Mouse (Mus musculus) heart, embryonic 14.5 days (tissue): Measurements from ENCODE around the gene 6720489N17Rik. TPM values are rescaled to one million over a fixed set of nuclear protein-coding genes. Genes with fewer than 3 reads are reported as not detected.
"Not testable (repeated sequence)": the region's sequence is repeated elsewhere in the genome, so short reads cannot be mapped to it uniquely, and the experiment has no call there.

ENCODE experiments used
- ATAC-seq: fragments of 200-750 bp; cut with Nextera tagmentation; 2 replicates; pipeline ENCODE4 v1.8.0; 2017; ENCODE audit warnings: low read depth, moderate TSS enrichment; ENCODE audit not compliant: insufficient number of reproducible peaks, insufficient read depth, low FRiP score
- H3K27ac ChIP-seq, 2 experiments: fragments of 200-500 bp in 1 of 2; fragments of 300-500 bp in 1 of 2; sonication (generic) in 1 of 2; replicated peaks in 1 of 2; 2 replicates each; pipeline ENCODE4 v1.5.1; 2012 to 2014; ENCODE audit warnings: low read depth in 2 of 2, low read length in 2 of 2, control low read depth in 1 of 2, mild to moderate bottlenecking in 1 of 2, mixed read lengths in 1 of 2; ENCODE audit not compliant: control insufficient read depth in 1 of 2, insufficient read depth in 1 of 2
- H3K27me3 ChIP-seq: fragments of 300-500 bp; sonication (generic); 2 replicates; pipeline ENCODE4 v1.6.1; 2014; ENCODE audit warnings: mild to moderate bottlenecking, low read length, control low read depth; ENCODE audit not compliant: control insufficient read depth, insufficient read depth
- H3K36me3 ChIP-seq: fragments of 300-500 bp; sonication (generic); 2 replicates; pipeline ENCODE4 v1.6.1; 2014; ENCODE audit warnings: mild to moderate bottlenecking, control low read depth, low read length, mixed read lengths; ENCODE audit not compliant: control insufficient read depth, insufficient read depth
- H3K4me1 ChIP-seq, 2 experiments: fragments of 200-500 bp in 1 of 2; fragments of 300-500 bp in 1 of 2; sonication (generic) in 1 of 2; 2 replicates each; pipeline ENCODE4 v1.6.1; 2012 to 2014; ENCODE audit warnings: low read length in 2 of 2, control low read depth in 1 of 2, mixed read lengths in 1 of 2; ENCODE audit not compliant: control insufficient read depth in 2 of 2, insufficient read depth in 2 of 2
- H3K4me2 ChIP-seq: fragments of 300-500 bp; sonication (generic); 2 replicates; pipeline ENCODE4 v1.6.1; 2014; ENCODE audit warnings: mild to moderate bottlenecking, low read length
- H3K4me3 ChIP-seq, 2 experiments: fragments of 200-500 bp in 1 of 2; fragments of 300-500 bp in 1 of 2; sonication (generic) in 1 of 2; 2 replicates each; pipeline ENCODE4 v1.5.1; 2012 to 2014; ENCODE audit warnings: low read length in 2 of 2, mild to moderate bottlenecking in 2 of 2, control low read depth in 1 of 2, low read depth in 1 of 2, moderate library complexity in 1 of 2; ENCODE audit not compliant: control insufficient read depth in 1 of 2, insufficient read depth in 1 of 2
- H3K9ac ChIP-seq: fragments of 300-500 bp; sonication (generic); 2 replicates; pipeline ENCODE4 v1.6.1; 2014; ENCODE audit warnings: mild to moderate bottlenecking, low read length
- H3K9me3 ChIP-seq: fragments of 300-500 bp; sonication (generic); 2 replicates; pipeline ENCODE4 v1.6.1; 2016; ENCODE audit warnings: low read length, control low read depth; ENCODE audit not compliant: control insufficient read depth
- WGBS: fragments of 180-500 bp; shearing (Covaris S2); extraction: QIAGEN DNeasy Blood & Tissue Kit; methylation state at CpG from one replicate; pipeline ENCODE4 v1.1.7; 2014; 5-methylcytosine and 5-hydroxymethylcytosine counted together
- polyA plus RNA-seq: library from polyadenylated mRNA; unstranded; fragments of >200 nt; fragmentation: Nextera tagmentation; extraction: Ambion mirVana; gene quantifications from 2 replicates; pipeline ENCODE4 v1.2.1, GENCODE M21; 2014

The 6720489N17Rik gene
- 6.6 and 7.7 TPM in 2 replicates for polyA plus RNA-seq

DNA sequence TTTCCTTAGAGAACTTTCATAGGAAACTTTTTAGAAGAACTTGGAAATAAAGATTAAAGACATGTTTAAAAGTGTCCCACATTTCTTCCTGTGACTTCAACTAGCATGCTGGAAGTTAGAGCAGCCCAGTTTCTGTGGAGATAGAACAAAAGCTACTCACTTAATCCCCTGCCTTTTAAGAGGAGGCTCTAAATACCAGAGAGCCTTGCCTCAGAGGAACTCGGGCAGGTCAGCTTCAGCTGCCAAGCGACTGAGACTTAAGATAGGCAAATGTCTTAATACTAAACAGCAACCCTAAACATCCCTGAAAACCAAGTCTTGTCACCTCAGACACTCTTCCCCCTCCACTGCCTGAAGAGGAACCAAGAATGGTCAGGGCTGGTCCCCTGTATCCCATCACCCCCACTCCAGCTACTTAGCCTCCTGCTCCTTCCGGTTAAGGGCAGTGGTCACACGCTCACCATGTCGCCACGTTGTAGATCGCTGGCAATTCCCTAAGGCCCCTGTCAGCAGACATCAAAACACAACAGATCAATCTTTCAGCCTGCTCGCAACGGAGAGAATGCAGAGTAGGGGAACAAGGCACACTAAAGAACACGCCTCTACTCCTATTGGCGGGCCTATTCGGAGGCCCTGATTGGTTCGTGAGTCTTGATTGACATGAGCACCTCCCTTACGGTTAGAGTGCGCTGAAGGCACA, at the start of gene 6720489N17Rik:
TSS of gene 6720489N17Rik (minus strand) at position 606 of the 700 bp plus-strand sequence.
- Histone ChIP-seq H3K4me2 (peak within 1 kb of the TSS; percentile 68), H3K9ac (peak within 1 kb of the TSS; percentile 65), H3K27ac (peak within 1 kb of the TSS in 1 of 2 experiments; percentile 57; a peak in 2 of 4 replicates), H3K4me3 (peak within 1 kb of the TSS; percentile 46 to 93)
- not testable (repeated sequence) for H3K36me3 ChIP-seq, H3K9me3 ChIP-seq, H3K27me3 ChIP-seq, H3K4me1 ChIP-seq
- 0% methylated on average over 15 of the region's 15 CpGs for WGBS
- peak; percentile 96 for ATAC-seq

- no peaks in the 10 kb centered on the region for H3K27me3 ChIP-seq
- ATAC-seq: no peak
- H3K4me1 ChIP-seq: no peaks in the 10 kb centered on the region
- peak overlapping the region; percentile 63 for H3K4me2 ChIP-seq
- peak overlapping the region; percentile 62 to 98 for H3K4me3 ChIP-seq
- H3K9ac ChIP-seq: peak overlapping the region; percentile 71
- H3K36me3 ChIP-seq: no peaks in the 10 kb centered on the region
- 19% methylated on average over 8 of the region's 8 CpGs for WGBS
- no peak overlapping the region for H3K27ac ChIP-seq
- peaks cover 3% of the 10 kb centered on the region; the same call in 1 of the 2 replicates for H3K9me3 ChIP-seq
These were observed 29.4 kb upstream of the 6720489N17Rik start for GRCm38 (mm10) chr13:62653369-62653743.

- Histone ChIP-seq H3K27ac (peak overlapping the region in 1 of 2 experiments; percentile 62; a peak in 2 of 4 replicates), H3K9ac (peak overlapping the region; percentile 71), H3K4me2 (peak overlapping the region; percentile 63), H3K4me3 (peak overlapping the region; percentile 62 to 98)
- peak; percentile 93 for ATAC-seq
- H3K9me3 ChIP-seq, H3K27me3 ChIP-seq, H3K4me1 ChIP-seq, H3K36me3 ChIP-seq: not testable (repeated sequence)
- WGBS: under 1% methylated on average over 16 of the region's 16 CpGs
These were observed 28.8 kb upstream of the 6720489N17Rik start for GRCm38 (mm10) chr13:62652681-62653368.

- H3K4me2 ChIP-seq, H3K9ac ChIP-seq, H3K36me3 ChIP-seq, H3K27ac ChIP-seq, H3K27me3 ChIP-seq, H3K4me1 ChIP-seq, H3K4me3 ChIP-seq, H3K9me3 ChIP-seq, ATAC-seq: not testable (repeated sequence)
- 30% methylated on average over 1 of the region's 1 CpGs for WGBS
These were observed 3.1 kb upstream of the 6720489N17Rik start for GRCm38 (mm10) chr13:62627071-62627470.

DNA sequence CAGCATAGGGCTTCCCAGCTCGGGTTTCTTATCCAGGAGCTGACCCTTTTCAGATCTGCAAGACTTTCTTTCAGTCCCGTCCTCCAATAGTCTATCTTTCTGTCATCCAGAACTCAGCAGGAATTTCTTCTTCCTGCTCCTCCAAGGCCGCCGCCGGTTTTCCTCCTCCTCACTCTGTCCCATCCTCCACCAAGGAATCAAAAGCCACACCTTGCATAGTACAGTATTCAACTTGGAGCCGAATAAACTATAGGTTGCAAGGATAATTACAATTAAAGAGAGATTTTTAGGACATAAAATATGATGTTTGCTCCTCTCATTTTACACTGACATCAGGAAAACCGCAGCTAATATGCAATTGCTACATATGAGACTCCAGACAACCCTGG, 289 bp upstream of the 6720489N17Rik start:
- WGBS: 11% methylated on average over 7 of the region's 7 CpGs
- not testable (repeated sequence) for H3K27ac ChIP-seq, H3K36me3 ChIP-seq, H3K27me3 ChIP-seq, H3K4me1 ChIP-seq, H3K9ac ChIP-seq, H3K9me3 ChIP-seq, ATAC-seq
- Histone ChIP-seq H3K4me2 (peak overlapping the region; percentile 68), H3K4me3 (peak overlapping the region; percentile 46 to 93)

GRCm38 (mm10) chr13:62617449-62617848, 6.5 kb downstream of the 6720489N17Rik start:
- not testable (repeated sequence) for H3K27ac ChIP-seq, ATAC-seq, H3K9ac ChIP-seq, H3K4me3 ChIP-seq, H3K4me2 ChIP-seq, H3K9me3 ChIP-seq, H3K27me3 ChIP-seq, H3K36me3 ChIP-seq, H3K4me1 ChIP-seq
- WGBS: 82% methylated on average over 4 of the region's 4 CpGs

GRCm38 (mm10) chr13:62571099-62571498, 52.9 kb downstream of the 6720489N17Rik start, which contains the start of gene Zfp934:
TSS of gene Zfp934 (minus strand) at chr13:62571199.
- 78% methylated on average over 2 of the region's 6 CpGs for WGBS
- H3K4me2 ChIP-seq, H3K9ac ChIP-seq, H3K27ac ChIP-seq, H3K9me3 ChIP-seq, ATAC-seq, H3K27me3 ChIP-seq, H3K4me1 ChIP-seq, H3K4me3 ChIP-seq, H3K36me3 ChIP-seq: not testable (repeated sequence)
